Mouse (Mus musculus): Measurements from ENCODE around the gene Tlcd1.
"Not testable (repeated sequence)": the region's sequence is repeated elsewhere in the genome, so short reads cannot be mapped to it uniquely, and the experiment has no call there.

DNA sequence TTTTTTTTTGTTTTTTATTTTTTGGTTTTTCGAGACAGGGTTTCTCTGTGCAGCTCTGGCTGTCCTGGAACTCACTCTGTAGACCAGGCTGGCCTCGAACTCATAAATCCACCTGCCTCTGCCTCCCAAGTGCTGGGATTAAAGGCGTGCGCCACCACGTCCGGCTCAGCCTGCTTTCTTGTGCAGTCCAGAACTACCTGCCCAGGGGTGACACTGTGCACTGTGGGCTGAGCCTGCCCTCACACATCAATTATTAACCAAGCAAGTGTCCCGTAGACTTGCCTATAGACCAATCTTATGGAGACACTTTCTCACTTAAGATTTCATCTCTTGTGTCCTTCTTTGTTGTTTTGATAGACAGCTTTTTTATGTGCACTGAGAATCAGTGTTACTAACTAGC is 41.2 kb upstream of the Tlcd1 start:
- not testable (repeated sequence) for TF ChIP-seq HCFC1 (IDR thresholded peaks at IDR 0.05; ENCODE audit: borderline replicate concordance, insufficient read depth, low read length); ZNF384 (IDR thresholded peaks at IDR 0.05; ENCODE audit: low read depth, low read length); CHD2 (IDR thresholded peaks at IDR 0.05; ENCODE audit: low read depth, low read length); MAFK (IDR thresholded peaks at IDR 0.05; ENCODE audit: insufficient read depth, low read depth, low read length)

Measured in ES-E14 (cell line).